Mouse (Mus musculus) kidney, postnatal 14 days (tissue): ENCODE data around the gene Wiz.
A peak's percentile ranks its signal among the peaks of the same experiment; 100 is the strongest.

Source experiments
- DNase-seq: peaks from one replicate; pipeline ENCODE4 v3.0.0; 2022; ENCODE audit warnings: mixed read lengths

The Wiz gene

DNA sequence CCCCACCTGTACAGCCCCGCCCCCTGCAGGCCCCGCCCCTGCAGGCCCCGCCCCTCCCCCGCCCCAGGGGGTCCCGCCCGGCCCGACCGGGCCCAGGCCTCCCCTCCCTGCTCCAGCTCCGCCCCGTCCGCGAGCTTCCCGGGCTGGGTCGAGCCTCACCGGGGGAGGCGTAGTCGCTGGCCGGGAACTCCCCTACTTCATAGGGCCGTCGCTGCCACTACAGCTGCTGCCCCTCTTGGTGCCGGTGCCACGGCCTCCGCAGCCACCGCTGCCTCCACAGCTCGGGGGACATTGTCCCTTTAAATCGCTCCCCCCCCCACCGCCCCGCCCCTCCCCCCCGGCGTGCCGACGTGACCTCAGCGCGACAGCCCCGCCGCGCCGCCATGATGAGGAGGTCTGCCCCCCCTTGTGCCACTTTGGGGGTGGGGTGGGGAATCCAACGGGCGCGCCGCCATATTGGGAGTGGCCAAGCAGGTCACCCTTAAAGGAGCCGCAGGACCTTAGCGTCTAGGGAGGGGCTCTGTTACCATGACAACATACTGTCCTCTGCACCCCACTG is at the start of gene Wiz:
Gene Wiz (minus strand): TSS at position 339 of the 559 bp plus-strand sequence.
- peak; percentile 96 for DNase-seq

DNA sequence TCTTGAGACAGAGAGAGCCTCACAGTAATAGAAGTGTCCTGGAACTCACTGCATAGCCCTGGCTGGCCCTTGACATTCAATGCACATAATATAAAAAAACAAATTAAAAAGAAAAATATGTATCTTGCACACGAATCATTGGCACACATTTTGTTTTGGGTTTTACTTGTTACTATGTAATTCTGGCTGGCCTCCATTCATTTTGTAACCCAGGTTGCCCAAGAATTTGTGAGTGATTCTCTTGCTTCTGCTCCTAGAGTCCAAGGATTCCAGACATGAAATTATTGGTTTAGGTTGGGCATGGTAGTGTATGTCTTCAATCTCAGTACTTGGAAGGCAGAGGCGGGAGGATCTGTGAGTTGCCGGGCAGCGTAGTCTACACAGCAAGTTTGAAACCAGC is 47.9 kb upstream of the Wiz start:
- no peak for DNase-seq

DNA sequence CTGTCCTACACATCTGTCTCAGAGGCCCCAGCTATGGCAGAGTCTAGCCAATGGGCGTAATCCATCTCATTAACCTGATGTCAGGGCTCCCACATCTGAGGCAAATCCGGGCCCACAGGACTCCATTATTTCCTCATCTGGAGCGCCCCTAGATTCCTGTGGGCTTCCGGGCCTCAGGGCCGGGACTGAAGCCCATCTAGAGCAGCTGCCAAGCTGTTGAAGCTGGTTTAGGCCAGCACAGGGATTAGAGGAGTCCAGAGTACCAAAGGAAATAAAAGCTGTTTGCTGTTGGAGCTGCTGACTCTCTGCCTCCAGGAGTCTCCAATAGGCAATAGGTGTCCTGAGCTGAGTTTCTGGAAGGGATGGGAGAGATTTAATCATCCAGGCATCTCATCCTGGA is 45.9 kb upstream of the Wiz start:
- DNase-seq: peak; percentile 11

DNA sequence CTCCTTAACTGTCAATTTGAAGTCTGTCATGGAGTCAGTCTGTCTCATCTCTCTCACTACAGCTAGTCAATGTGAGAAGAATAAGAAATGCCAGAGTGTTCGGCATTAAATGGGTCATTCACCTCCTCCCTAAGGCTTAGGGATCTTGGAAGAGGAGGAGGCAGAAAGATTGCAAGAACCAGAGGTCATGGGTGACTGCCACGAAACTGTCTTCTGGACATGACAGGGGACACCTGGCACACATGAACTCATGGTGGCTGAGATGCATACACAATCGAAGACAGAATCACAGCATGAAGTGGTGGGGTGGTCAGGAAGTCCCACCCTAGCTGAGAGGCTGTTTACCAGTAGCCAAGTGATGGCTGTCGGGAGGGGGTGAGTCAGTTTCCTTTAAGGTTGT is 45.1 kb upstream of the Wiz start:
- no peak for DNase-seq

DNA sequence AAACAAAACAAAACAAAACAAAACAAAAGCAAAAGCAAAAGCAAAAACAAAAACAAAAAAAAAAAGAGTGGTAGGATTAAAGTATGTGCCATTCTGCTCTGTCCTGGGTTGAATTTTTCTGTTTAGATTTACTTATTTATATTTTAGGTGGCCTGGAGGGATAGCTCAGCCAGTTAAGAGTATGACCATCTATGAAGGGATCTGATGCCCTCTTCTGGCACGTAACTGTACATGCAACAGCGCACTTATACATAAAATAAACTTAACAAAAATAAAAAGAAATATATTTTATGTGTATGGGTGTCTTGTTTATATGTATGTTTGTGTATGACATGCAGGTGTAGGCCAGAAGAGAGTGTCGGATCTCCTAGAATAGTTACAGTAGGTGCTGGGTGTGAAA is 42.7 kb upstream of the Wiz start:
- DNase-seq: peak; percentile 26

DNA sequence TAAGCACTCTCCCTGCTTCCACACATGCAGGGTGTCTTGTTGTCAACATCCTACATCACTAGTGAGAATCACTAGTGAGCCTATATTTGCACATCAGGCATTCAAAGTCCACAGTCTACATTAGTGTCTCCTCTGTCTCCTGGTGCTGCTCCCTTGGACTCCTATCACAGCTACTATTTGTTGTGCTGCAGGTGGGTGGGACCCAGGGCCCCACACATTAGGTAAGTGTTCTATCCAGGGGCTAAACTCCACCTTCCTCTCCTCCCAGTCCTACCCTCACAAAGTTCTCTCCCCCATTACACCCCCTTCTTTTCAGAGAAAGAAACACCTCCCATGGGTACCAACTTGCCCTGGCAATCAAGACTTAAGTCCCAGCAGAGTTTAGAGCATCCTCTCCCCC is 37.4 kb upstream of the Wiz start:
- DNase-seq: no peak

DNA sequence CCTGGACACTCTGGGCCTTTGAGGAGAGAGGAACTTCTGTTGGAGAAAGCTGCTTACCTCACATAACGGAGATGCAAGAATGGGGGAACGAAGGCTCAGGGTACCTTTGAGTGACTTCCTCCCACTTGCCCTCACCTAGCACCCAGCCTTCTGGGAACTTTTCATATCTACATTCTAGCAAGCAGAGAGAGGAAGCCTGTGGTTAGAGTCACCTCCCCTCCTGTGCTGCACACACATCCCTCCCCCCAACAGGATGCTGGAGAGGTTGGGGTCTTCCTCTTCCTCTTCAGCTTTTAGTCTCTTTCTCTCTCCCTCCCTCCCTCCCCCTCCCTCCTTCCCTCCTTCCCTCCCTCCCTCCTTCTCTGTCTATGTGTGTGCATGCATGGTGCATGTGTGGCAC is 34.8 kb upstream of the Wiz start, which contains the start of gene Pglyrp2:
Gene Pglyrp2 (minus strand): TSS at position 134 of the 400 bp plus-strand sequence.
- DNase-seq: no peak

DNA sequence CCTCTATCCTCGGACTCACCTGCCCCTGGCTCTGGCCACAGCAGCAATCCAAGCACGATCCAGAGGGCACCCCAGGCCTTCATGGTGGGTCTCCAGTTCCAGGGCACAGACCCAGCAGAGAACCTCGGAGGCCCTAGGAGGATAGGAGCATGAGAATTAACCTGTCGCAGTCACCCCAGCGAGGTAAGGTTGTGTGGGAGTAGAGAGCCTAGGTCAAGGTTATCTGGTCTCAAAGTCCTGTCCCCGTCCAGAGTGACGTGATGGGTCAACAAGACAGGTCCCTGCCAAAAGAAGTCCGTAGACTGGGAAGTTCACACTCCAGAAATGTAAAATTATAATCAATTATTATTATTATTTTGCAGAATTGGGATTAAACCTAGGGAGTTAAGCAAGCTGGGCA is 31.5 kb upstream of the Wiz start:
- no peak for DNase-seq

DNA sequence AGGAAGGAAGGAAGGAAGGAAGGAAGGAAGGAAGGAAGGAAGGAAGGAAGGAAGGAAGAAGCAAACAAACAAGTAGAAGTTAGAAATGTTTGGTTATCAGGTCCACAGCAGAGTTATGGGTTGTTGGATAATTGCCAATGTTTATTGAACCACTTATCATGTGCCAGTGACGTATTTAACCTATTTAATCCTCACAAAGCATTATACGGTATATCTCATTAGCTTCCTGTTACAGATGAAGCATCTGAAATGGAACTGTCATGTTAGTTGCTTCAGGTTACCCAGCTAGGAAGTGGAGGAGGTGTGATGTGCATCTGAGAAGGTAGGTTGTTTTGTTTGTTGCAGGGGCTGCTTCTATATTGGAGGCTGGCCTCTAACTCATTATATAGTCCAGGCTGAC is 30.8 kb upstream of the Wiz start:
- DNase-seq: no peak

DNA sequence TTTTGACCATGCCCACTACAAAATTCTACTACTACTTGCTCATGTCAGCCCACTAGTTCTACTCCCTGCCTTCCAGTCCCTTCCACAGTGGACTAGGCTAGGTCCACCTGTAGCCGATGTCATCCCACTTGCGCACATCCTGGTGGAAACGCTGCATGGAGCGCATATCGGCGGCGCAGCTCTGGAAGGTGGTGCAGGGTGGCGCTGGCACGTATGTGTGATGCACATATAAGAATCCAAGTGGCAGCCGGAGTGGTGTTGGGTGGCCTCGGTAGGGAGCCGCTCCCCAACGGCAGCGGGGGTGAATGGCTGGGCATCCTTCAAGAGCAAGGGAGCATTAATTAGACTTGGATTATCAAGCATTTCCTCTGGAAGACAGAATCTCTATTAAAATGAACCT is 27.5 kb upstream of the Wiz start:
- DNase-seq: no peak

DNA sequence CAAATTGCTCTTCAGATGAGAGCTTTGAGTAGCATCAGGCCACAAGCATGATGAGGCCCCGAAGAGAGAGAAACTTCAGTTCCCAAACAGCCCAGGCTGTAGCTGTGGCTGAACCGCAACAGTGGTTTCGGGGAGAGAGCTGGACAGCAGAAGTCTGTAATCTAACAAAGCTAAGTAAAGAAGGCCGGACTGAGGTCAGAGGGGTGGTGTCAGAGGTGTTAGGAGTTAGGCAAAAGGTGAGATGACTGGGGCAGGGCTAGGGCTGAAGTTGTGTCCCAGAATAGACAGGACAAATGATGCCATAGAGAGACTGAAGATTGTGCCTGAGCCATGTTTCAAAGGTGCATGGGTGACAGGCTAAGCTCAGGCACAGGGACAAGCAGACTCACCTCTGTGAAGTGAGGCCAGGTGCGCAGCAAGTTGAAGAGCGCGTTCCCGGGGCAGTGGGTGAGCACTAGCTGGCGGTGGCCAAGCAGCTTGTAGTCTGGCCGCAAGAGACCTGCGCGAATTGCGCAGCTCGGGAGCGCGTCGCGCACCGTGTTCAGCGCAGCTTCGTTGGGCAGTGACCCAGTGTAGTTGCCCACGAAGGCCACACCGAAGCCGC is 26.3 kb upstream of the Wiz start:
- DNase-seq: no peak

DNA sequence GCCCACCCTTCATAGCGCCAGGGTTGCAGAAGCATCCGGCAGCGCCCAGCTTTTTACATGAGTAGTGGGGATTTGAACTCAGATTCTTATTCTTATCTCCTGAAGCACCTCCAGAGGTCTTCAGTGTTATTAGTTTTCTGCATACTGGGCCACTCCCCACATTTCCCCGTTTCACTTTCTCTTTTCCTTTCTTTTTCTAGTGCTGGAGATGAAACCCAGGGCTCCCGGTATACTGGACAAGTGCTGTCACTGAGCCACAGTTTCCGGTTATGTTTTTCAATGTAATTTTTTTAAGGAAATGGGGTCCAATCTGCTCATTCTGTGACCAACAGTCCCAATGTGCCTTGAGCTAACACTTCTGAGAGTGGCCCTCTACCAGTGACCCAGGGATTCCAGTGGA is 22.7 kb upstream of the Wiz start:
- DNase-seq: no peak

DNA sequence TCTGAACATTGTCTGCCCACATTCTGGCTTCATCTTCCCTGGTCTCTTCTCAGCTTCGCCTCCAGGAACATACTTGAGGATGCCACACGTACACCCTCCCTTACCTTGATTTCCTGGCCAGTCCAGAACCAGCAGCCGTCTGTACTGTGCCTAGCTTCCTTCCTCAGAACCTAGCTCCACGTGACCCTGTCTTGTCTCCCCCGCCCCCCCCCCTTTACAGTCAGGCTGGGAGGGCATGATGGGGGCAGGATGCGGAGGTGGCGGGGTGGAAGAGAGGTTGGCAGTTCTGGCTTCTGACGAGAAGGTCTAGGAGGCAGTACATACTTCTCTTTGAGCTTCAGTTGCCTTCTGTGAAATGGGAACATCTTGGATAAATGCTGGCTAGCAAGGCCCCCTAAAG is 14.2 kb upstream of the Wiz start, which contains the start of gene Rasal3:
Gene Rasal3 (minus strand): TSS at position 167 of the 400 bp plus-strand sequence.
- DNase-seq: no peak

DNA sequence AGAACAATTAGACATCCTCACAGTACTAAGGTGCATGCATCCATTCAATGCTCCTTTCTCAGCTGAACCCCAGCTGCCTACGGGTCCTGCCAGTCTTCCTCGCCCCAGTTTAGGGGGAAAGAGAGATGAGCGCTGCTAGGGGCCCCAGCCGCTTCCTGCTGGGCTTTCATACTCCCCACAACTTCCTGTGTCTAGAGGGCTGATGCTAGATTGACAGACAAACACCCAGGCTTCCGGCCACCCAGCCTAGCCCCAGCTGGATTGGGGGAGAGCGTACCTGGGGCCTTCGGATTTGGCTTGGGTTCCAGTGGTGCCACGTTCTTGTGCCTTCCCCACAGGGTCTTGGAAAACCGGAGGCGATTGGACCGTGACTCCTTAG is 13.5 kb upstream of the Wiz start:
- no peak for DNase-seq

DNA sequence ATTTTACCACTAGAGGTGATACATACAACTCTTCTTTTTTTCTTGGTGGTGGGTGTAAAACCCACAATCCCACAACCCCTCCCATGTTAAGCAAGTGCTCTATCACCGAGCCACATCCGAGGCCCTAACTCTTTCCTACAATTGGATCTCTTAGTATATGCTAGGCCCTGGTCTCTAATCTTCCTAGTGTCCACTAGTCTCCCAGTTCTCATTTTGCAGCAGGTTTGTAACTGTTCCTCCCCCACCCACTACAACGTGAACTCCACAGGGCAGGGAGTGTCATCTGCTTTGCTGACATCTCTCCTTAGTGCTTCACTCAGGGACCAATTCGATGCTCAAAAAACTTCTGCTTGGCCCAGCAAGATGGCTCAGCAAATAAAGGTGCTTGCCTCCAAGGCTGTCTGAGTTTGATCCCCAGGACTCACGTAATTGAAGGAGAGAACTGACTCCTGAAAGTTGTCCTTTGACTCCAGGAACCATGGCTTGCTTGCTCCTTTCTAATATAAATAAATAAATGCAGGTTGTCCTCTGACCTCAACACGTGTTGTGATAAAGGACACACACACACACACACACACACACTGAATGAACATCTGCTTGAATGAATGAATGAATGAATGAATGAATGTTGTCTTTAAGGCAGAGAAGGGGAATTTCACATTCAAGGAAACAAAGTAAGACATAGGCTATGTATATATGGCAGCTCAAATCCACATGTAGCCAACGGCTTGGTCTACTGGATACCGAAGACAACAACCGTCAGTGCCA is 13.0 kb upstream of the Wiz start:
- no peak for DNase-seq

DNA sequence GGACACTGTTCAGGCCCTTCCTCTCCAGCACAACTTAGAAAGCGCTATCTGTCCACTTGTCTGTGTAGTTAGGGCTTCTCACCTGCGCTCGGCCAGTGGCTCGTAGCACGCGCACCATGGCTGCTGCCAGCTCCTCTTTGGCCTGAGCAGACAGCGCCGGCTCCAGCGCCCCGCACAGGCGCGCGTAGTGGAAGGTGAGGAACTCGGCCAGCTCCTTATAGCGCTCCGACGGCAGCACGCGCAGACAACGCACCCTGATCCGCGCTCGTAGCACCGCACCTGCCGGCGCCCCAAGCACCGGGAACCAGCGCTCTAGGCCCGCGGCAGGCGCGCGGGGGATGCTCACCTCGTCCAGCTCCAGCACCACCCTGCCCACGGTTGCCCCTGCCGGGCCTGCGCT is 7.0 kb upstream of the Wiz start:
- DNase-seq: no peak

DNA sequence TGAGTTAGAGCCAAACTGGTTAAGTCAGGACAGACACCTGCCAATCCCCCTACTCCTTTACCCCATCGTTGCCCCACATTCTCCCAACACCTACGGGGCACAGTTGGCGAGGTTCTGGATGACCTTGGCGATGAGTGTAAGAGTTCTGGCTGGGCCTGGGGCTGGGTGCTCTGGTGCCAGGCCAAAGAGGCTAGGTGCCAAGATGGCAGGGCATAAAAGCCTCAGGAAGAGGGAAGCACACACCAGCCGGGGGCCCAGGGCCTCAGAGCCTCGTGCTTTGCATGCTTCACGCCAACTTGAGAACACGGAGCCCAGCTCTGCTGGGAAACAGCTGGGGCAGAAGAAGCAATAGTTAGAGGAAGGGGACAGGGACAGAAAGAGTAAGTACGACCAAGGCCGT is 4.7 kb upstream of the Wiz start:
- no peak for DNase-seq

DNA sequence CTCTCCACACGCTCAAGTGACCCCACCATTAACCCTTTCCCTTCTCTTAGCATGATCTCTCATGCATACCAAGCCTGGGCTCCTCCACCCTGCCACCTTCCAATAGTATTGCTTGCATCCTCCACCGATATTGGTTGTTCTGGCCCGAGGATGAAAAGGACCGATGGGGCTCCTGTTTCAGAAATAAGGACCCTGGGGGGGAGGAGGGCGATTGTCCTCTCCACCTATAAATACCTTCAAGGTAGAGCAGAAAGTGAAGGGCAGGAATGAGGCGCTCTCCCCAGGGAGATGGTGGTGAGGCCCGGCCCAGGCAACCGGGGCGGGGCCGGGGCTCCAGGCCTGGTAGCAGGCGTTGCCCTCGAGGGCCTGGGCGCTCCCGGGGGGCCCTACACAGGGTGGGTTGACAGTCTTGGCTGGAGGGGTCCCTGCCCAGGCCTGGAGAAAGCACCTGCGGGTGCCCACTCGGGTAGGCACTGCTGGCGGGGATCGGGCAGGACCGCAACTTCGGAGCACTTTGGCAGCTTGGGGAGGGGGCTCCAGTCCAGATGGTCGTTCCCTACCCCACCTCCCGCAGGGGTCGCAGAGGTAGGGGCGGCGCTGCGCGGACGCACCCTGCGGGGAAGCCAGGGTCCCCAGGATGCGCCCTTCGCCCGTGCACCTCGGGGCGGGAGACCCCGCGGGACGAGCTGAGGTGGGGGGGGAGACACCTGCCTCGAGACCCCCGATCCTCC is 704 bp downstream of the Wiz start:
- DNase-seq: peak; percentile 42

DNA sequence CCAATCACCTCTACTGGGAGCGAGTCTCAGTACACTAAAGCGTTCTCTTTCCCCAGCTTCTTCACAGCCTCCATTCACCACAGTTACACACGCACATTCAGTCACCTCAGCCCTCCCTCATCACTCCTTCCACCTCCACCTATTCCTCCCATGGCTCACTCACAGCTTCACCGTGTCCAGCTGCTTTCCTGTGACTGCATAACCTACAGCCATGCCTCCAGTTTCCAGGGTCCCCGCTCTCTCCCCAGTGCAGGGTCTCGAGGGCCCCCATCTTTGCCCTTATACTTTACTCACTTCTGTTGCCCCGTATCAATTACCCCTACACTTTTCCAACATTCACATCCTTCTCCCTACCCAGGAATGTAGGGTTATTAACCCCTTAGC is 1.3 kb downstream of the Wiz start:
- DNase-seq: no peak

DNA sequence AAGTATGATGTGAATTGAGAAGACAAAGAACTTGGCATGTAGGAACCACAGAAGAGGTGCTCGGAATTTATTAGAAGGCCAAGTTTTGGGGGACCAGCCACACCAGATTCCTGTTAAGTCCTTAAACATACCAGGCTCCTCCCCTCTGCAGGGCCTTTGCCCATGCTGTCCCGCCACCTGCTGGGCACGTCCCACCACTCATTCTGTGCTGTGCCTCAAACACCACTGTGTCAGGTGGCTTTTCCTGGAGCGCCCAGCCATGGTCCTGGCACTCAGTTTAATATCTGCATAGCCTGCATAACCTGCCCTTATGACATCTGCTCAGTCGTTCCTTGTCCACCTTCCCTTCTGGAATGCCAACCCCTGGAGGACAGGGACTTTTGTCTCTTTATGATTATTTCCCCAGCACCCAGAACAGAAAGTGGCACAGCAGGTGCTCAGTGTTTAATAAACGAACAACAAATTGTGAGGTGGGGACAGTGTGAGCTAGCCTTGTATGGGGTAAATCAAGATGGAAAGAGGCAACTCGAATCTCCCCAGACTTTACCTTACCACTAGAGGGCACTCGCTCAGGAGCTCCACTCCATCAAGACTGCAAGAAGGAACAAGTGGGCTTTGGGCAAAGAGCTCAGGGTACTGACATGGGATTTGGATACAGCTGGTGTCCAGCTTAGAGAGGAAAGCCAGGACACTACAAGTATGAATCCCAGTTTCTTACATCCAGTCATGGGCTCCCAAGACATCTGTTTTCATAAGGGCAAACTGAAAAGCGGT is 2.4 kb downstream of the Wiz start:
- DNase-seq: peak; percentile 47

DNA sequence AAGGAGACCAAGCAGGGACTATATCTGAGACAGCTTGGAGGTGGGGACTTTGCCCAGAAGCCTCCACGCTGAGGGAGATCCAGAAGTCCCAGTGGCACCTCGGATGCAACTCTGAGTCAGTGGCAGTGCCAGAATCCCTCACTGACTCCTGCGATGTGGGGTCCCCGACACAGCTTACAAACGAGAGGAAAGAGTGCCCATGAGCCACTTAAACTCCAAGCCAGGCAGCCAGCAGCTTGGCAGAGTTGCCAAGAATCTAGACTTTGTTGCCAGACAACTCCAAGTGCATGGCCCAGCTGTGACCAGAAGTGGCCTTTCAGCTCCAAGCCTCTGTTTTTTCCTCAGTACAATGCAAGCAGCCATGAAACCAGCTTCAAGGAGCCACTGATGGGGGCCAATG is 5.6 kb downstream of the Wiz start:
- no peak for DNase-seq

DNA sequence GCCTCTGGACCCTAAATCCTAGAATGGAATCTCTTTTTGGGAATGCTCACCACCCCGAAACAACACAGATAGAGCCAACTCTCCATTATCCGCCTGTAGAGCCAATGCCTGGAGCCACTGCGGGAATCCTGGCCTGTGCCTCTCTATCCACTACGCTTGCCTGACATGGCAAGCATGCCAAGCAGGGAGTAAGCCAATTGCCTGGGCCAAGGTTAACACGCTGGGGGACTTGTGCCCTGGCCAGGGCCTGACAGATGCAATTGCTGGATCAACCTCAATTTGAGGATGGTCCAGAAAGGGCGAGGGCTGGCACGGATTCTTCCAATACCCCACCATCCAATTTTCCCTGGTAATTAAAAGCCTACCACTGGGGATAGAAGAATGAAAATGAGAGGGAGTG is 6.7 kb downstream of the Wiz start:
- no peak for DNase-seq

DNA sequence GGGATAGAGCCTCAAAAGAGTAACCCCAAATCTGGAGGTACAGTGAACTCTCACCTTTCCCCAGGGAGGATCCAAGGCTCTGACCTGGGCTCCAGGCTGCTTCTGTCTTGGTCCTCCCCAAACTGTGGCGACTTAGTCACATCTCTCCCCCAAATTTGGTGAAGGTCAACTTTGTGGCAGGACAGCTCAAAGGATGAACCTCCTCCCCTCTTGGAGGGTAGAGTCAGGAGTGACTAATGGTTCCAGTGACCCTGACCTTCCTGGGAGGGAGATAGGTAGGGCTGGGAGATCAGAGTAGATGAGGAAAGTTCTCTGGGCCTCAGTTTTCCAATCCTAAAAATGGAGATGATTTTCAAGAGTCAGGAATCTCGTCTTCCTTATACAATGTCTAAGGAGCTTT is 10.5 kb downstream of the Wiz start:
- no peak for DNase-seq
